Mouse (Mus musculus) adrenal gland, postnatal 4 days (tissue): ENCODE data around the gene Sox9. TPM values are rescaled to one million over a fixed set of nuclear protein-coding genes. Genes with fewer than 3 reads are reported as not detected.

Experiments used
- DNase-seq, 2 experiments: peaks; one replicate each; pipeline ENCODE4 v3.0.0; 2021 to 2022; ENCODE audit warnings: low spot score in 2 of 2, mixed read lengths in 2 of 2
- long read RNA-seq, 2 experiments: library from polyadenylated mRNA; stranded (forward); transcript quantifications; one replicate each; pipeline ENCODE4 v2.0.0; 2021
- total RNA-seq, 2 experiments: library from RNA; stranded (reverse); gene quantifications; 2 replicates each; pipeline ENCODE4 v1.2.3; 2021

Gene Sox9
- 1 to 10 TPM; 2.4 to 4.8 TPM for total RNA-seq
- long read RNA-seq, experiment 1, full-length matches to known transcripts, result 1 of 1 reads
- long read RNA-seq, experiment 1, partial matches to known transcripts, result 0 of 1 reads
- long read RNA-seq, experiment 1, other reads (novel, unspliced or antisense), result 0 of 1 reads
- long read RNA-seq, experiment 2, full-length matches to known transcripts, result 3 of 4 reads
- long read RNA-seq, experiment 2, partial matches to known transcripts, result 1 of 4 reads
- long read RNA-seq, experiment 2, other reads (novel, unspliced or antisense), result 0 of 4 reads

GRCm38 (mm10) chr11:112781994-112782356, at the start of gene Sox9:
TSS of gene Sox9 (plus strand) at chr11:112782224.
- DNase-seq, result peak; percentile 39 to 59

DNA sequence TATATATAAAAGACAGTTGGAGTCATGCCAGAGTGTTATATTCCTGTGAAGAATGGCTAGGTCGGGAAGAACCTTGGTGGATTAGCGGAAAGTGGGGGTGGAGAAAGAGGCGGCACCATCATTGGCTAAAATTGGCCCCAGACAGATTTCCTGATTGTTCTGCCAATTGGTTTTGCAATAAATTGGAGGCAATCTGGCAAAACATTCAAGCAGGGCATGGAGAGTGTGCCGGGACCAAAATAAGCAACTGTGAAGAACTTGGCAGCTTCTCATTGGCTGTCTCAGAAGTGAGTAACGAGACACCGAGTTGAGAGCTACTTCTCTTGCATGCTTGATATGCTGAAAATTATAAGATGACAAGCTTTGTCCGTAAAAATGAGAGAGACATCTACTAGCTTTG, 49.6 kb upstream of the Sox9 start:
- DNase-seq, result no peak

GRCm38 (mm10) chr11:112737071-112737470, 45.0 kb upstream of the Sox9 start:
- DNase-seq, result no peak

- no peak for DNase-seq
Measured at GRCm38 (mm10) chr11:112739681-112740080, 42.3 kb upstream of the Sox9 start.

DNA sequence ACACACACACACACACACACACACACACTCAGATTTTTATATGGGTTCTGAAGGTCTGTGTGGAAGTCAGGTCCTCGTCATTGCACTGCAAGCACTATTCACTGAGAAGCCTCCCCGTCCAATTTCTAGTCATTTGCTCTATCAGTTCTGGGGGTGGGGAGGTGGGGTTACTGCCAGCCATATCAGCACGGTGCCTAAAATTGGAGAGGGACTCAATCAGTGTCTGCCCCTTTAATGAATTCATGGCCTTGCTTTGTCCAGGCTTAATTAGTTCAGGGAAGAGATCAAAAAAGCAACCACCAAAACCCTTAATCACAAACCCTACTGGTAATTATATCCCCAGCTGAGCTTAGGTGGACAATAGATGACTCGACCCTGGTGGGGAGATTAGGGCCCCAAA, 25.5 kb upstream of the Sox9 start:
- DNase-seq, result no peak

DNA sequence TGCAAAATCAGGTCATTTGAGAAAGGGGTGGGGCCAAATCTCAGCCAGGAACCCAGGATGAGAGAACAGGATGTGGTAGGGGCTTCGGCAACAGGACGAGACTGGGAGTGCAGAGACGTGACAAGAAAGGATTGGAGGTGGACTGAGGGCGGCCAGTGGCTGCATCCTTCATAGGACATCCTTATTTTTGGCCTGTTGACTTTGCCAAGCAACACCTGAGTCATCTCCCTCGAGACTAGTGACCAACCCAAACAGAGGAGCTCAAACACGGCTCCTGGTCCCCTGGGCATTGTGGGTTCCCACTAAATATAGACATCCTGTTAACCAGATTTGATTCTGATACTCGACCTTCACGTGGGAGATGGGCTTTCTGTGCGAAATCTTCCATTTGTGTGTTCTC, 24.0 kb upstream of the Sox9 start:
- no peak for DNase-seq

DNA sequence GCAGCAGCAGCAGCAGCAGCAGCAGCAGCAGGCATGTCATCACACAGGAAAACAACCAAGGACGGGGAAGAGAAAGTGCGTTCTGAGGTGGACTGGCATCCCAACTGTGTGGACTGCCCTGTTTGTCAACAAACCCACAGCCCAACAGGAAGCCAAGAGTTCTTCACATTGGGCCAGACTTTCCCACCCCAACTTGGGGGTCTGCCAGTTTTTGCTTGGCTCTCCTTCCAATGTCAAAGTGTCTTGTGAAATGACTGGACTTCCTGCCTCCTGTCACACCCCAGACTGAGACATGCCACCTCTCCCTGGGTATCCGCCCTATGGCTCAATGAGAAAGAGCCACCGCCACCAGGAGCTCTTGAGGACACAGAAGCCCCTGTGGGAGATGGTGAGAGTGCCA, 15.1 kb upstream of the Sox9 start:
- DNase-seq, result no peak

GRCm38 (mm10) chr11:112767531-112768041, 14.4 kb upstream of the Sox9 start:
- no peak for DNase-seq

DNA sequence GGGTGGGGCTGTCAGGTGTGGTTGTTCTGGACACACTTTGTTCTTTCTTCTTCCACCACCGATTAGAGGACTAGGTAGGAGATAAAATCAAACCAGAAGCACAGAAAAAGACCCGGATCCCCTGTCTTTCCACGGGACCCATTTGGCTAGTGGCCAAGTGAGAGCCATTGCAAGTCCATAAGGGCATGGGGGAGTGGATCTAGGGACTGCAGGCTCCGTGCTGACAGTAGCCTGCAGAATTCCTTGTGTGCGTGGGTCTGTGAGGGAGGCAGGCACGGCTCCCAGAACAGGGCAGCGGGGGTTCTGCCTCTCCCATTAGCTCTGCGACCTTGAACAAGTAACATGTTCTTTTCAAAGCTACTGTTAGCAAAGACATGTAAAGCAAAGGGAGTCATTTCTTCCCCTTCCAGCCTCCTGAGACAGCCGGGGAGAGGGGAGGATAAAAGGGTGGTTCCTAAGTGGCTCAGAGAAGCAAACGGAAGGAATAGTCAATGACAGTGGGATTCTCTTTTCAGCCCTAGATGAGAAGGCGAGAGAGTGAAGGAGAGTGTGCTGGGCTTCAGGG, 9.2 kb upstream of the Sox9 start:
- DNase-seq, result no peak

- DNase-seq, result peak in 1 of 2 experiments; percentile 13
Measured at GRCm38 (mm10) chr11:112779762-112780161, 2.3 kb upstream of the Sox9 start.

- DNase-seq, result no peak
Measured at GRCm38 (mm10) chr11:112780394-112780920, 1.6 kb upstream of the Sox9 start.

GRCm38 (mm10) chr11:112781035-112781911, 751 bp upstream of the Sox9 start:
- peak in 1 of 2 experiments; percentile 6 for DNase-seq

GRCm38 (mm10) chr11:112782357-112783121, 515 bp downstream of the Sox9 start:
- peak in 1 of 2 experiments; percentile 27 for DNase-seq

DNA sequence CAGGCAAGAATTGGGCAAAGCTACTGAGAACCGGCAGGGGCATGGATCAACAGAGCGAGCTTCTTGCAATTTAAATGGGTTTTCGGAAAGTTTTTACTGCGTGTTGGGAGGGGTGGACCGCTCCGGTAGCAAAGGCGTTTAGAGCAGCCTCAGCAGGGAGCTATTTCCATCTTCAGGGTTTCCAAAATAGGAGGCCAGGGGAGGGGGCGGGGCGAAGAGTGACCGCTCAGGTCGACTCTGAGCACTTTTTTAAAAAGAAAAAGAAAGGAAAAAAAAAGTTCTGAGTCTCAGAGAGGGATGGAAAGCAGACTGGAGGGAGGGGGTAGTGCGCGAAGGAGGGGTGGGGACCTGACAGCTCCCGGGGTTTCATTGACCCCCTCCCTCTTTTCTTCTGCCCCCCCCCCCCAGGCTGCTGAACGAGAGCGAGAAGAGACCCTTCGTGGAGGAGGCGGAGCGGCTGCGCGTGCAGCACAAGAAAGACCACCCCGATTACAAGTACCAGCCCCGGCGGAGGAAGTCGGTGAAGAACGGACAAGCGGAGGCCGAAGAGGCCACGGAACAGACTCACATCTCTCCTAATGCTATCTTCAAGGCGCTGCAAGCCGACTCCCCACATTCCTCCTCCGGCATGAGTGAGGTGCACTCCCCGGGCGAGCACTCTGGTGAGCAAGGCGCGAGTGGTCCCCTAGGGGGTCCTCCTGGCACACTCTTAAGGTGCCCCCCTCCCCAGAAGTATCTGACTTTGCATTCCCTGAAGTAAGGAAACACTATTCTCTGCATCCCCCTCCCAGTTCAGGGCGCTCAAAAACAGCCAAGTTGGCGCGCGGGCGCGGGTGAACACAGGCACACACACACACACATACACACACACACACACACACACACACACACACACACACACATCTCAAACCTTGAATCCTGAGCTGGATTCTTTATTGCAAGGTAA, 1.6 kb downstream of the Sox9 start:
- DNase-seq, result no peak

DNA sequence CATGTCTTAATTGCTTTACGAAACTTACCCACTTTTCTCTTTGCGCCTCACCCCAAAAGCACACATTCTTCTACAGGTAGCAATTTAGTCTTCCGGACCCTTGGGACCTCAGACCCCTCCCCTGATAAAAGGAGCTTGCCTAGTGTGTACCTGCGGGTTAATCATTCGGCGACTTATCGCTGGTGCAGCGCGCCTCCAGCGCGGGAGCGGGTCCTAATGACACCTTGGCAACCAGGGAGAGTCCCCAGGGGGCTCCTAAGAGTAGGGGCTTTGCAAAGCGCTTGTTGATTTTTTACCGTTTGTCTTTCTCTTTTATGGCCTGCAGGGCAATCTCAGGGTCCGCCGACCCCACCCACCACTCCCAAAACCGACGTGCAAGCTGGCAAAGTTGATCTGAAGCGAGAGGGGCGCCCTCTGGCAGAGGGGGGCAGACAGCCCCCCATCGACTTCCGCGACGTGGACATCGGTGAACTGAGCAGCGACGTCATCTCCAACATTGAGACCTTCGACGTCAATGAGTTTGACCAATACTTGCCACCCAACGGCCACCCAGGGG, 2.4 kb downstream of the Sox9 start:
- no peak for DNase-seq

- DNase-seq, result no peak
Measured at GRCm38 (mm10) chr11:112784903-112785381, 2.9 kb downstream of the Sox9 start.

DNA sequence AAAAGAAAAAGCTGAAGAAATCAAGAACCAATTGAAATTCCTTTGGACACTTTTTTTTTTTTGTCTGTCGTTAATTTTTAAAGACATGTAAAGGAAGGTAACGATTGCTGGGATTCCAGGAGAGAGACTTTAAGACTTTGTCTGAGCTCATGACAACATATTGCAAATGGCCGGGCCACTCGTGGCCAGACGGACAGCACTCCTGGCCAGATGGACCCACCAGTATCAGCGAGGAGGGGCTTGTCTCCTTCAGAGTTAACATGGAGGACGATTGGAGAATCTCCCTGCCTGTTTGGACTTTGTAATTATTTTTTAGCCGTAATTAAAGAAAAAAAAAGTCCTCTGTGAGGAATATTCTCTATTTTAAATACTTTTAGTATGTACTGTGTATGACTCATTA, 3.6 kb downstream of the Sox9 start:
- DNase-seq, result no peak

DNA sequence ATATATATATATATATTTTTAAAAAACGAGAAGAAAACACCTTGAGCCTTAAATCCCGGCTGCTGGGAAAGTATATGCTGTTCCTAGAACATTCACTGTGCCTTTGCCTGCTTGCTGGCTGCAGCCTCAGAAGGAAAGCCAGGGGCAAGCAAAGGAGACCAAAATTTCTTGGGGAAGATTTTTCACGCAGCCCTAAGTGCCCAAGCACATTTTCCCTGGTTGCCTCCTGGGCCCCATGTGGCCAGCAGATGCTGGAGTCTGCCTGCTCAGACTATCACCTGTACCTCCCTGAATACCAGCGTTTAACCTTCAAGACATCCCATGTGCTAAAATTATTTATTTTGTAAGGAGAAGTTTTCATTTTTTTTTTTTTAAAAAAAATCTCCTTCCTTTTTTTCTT, 4.4 kb downstream of the Sox9 start:
- no peak for DNase-seq

DNA sequence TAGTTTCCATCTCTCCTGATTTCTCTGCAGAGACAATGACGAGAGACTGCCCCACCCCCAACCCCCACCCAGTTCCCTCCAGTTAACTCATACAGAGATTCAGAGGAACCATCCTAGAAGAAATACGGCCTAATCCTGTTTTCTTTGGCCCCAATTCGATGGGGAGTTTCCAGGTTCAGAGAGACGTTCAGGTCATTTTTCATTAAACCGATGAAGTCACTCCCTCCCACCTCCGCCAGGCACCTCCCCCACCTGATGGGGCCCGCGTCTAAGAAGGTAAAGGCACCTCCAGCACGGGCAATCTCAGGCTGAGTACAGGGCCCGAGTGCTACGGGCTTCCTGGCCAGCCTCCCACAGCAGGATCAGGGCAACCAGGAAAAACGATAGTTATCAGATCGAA, 6.3 kb downstream of the Sox9 start:
- DNase-seq, result no peak
